Mouse (Mus musculus) adrenal gland, postnatal 10 days (tissue): ENCODE results near the gene Esr1. TPM values are rescaled to one million over a fixed set of nuclear protein-coding genes. Genes with fewer than 3 reads are reported as not detected.

ENCODE experiments used
- DNase-seq: peaks from one replicate; pipeline ENCODE4 v3.0.0; 2021; ENCODE audit warnings: mixed read lengths
- total RNA-seq, 2 experiments: library from RNA; stranded (reverse); gene quantifications; 2 replicates each; pipeline ENCODE4 v1.2.3; 2021

Esr1 gene
- total RNA-seq, 2 experiments from 2014 or later = 16.2 to 24.5 TPM

- DNase-seq = no peak
Measured at GRCm38 (mm10) chr10:4977374-4977773, 366.0 kb downstream of the Esr1 start.

- no peak for DNase-seq
Measured at GRCm38 (mm10) chr10:4983919-4984318, 372.5 kb downstream of the Esr1 start.

GRCm38 (mm10) chr10:4993802-4994201, 382.4 kb downstream of the Esr1 start:
- no peak for DNase-seq

GRCm38 (mm10) chr10:4996592-4996991, 385.2 kb downstream of the Esr1 start:
- DNase-seq = no peak

GRCm38 (mm10) chr10:5008795-5009366, 397.5 kb downstream of the Esr1 start:
- DNase-seq = no peak

GRCm38 (mm10) chr10:5012004-5012403, 400.6 kb downstream of the Esr1 start:
- no peak for DNase-seq

GRCm38 (mm10) chr10:5014976-5015375, 403.6 kb downstream of the Esr1 start:
- DNase-seq = no peak

GRCm38 (mm10) chr10:5017148-5017547, 405.8 kb downstream of the Esr1 start:
- DNase-seq = no peak

GRCm38 (mm10) chr10:5025906-5026305, 414.5 kb downstream of the Esr1 start:
- no peak for DNase-seq

- DNase-seq = no peak
Measured at GRCm38 (mm10) chr10:5027208-5027607, 415.8 kb downstream of the Esr1 start.

GRCm38 (mm10) chr10:5028301-5028700, 416.9 kb downstream of the Esr1 start:
- no peak for DNase-seq

GRCm38 (mm10) chr10:5029161-5029560, 417.8 kb downstream of the Esr1 start:
- DNase-seq = no peak

GRCm38 (mm10) chr10:5029883-5030282, 418.5 kb downstream of the Esr1 start:
- DNase-seq = no peak

GRCm38 (mm10) chr10:5032192-5033048, 421.0 kb downstream of the Esr1 start:
- DNase-seq = no peak

- DNase-seq = no peak
Measured at GRCm38 (mm10) chr10:5041254-5041653, 429.9 kb downstream of the Esr1 start.

- no peak for DNase-seq
Measured at GRCm38 (mm10) chr10:5044481-5044880, 433.1 kb downstream of the Esr1 start.

- no peak for DNase-seq
Measured at GRCm38 (mm10) chr10:5045213-5045612, 433.8 kb downstream of the Esr1 start.

- DNase-seq = no peak
Measured at GRCm38 (mm10) chr10:5045671-5046070, 434.3 kb downstream of the Esr1 start.

Other genes with a start within 250 kb of the Esr1 start
- gene Zbtb2, start 223.5 kb upstream of the Esr1 start, total RNA-seq = 10 to 100 TPM; 10.6 to 12.1 TPM
- gene Rmnd1, start 179.2 kb upstream of the Esr1 start, total RNA-seq = 10 to 100 TPM; 44.0 to 76.6 TPM
- gene Armt1, start 179.1 kb upstream of the Esr1 start, total RNA-seq = 10 to 100 TPM; 13.2 to 19.1 TPM
- gene Ccdc170, start 129.1 kb upstream of the Esr1 start, total RNA-seq = under 1 TPM; 0.57 to 0.82 TPM